Mouse (Mus musculus) cortical plate, adult 2 months (tissue): Measurements from ENCODE around the gene Chd9.

Source experiments
- CTCF ChIP-seq: fragments of 200-500 bp; IDR thresholded peaks from 2 replicates; pipeline ENCODE4 v1.5.1; 2011; ENCODE audit warnings: mild to moderate bottlenecking, control low read depth, low read length; ENCODE audit not compliant: insufficient read depth; ENCODE audit errors: extremely low read depth
- POLR2A ChIP-seq: fragments of 200-500 bp; IDR thresholded peaks from 2 replicates; pipeline ENCODE4 v1.6.1; 2011; ENCODE audit warnings: mild to moderate bottlenecking, low read length, control low read depth; ENCODE audit not compliant: insufficient read depth; ENCODE audit errors: extremely low read depth

- no peak for TF ChIP-seq POLR2A
- no peak for TF ChIP-seq CTCF
These were observed 206.3 kb downstream of the Chd9 start for GRCm38 (mm10) chr8:91034417-91034816.
